Mouse (Mus musculus): ENCODE measurements around the gene Gpsm3. TPM values are rescaled to one million over a fixed set of nuclear protein-coding genes. Genes with fewer than 3 reads are reported as not detected.

The Gpsm3 gene
- polyA plus RNA-seq (2021; fragmentation: Nextera tagmentation) = 0.33 and 1.7 TPM in 2 replicates
- long read RNA-seq, experiment 1, partial matches to known transcripts = 0 of 1 reads
- long read RNA-seq, experiment 1, other reads (novel, unspliced or antisense) = 0 of 1 reads
- long read RNA-seq, experiment 2 = 0 reads

GRCm38 (mm10) chr17:34589681-34590101, at the start of gene Gpsm3:
Gene Gpsm3 (plus strand): TSS chr17:34589806.

GRCm38 (mm10) chr17:34564003-34564421, 25.6 kb upstream of the Gpsm3 start, which contains the start of gene Notch4:
Gene Notch4 (plus strand): TSS chr17:34564268.

GRCm38 (mm10) chr17:34591029-34591993, 1.7 kb downstream of the Gpsm3 start, which contains the start of gene Pbx2:
Gene Pbx2 (plus strand): TSS chr17:34591266.

GRCm38 (mm10) chr17:34597566-34598095, 8.0 kb downstream of the Gpsm3 start, which contains the start of gene Ager:
Gene Ager (plus strand): TSS chr17:34597862.

DNA sequence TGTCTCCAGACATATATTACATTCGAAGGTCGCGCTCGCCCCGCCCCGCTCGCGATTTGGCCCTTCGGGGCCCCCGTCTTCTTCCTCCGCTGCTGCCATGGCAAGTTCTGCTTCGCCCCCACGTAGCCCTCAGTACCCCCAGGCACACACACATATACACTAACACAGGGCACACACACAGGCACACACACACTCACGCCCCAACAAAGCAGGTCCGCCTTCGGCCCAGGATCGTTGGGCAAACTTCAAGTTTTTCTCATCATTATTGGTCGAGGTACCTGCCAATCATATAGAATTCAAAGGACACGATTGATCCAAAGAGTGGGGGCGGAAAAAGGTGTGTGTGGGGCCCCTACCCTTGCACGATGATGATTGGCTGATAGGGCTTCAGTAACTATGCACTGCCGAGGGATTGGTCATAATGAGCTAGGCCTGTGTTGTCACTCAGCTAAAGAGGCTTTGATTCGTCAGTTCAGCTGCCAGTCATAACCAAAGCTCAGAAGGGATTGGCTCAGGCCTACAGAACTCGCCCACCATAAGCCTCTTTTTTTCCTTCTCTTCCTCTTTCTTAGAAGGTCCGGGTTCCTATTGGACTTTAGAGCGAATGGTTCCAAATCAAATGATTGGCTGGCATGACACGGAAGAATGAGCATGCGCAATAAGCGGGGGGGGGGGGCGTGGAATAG, 13.9 kb downstream of the Gpsm3 start, which contains the start of gene Rnf5:
Rnf5 (minus strand) TSS at position 316 of the 686 bp plus-strand sequence.

GRCm38 (mm10) chr17:34604061-34604508, 14.5 kb downstream of the Gpsm3 start, which contains the start of gene Agpat1:
Gene Agpat1 (plus strand): TSS chr17:34604262.

GRCm38 (mm10) chr17:34615871-34616270, 26.3 kb downstream of the Gpsm3 start, which contains the start of gene Egfl8:
Gene Egfl8 (minus strand): TSS chr17:34615971.

DNA sequence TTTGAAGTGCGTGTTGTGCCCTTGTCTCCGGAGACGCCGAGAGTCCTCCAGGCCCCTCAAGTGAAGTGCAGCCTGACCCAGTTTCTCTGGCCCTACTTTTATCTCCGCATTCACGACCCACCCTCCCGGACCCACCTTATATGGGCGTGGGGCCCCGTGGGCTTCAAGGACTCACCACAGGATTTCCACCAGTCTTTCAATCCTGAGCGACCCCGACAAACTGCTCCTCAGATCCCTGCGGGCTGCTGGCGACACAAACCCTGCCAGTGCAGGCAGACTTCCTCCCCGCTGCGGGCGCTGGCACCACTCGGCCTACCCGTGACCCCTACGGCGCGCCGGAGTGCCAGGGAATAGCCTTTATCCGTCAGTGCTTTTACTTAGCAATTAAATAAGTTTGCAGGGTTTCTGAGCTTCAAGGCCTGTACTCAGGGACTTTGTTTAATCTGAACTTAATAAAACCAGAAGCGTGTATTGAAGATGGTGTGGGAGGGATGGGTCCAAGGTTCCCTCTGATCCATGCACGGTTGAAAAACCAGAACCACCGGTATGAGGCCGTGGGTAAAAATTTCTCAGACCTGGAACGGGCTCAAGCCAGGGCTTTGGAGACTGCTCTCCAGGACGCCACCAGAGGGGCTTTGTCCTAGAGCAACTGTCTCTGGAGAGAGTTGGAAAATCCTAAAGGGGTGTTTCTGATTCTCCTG, 38.5 kb downstream of the Gpsm3 start, which contains the start of gene Ppt2:
Ppt2 (minus strand) TSS at position 568 of the 701 bp plus-strand sequence.

DNA sequence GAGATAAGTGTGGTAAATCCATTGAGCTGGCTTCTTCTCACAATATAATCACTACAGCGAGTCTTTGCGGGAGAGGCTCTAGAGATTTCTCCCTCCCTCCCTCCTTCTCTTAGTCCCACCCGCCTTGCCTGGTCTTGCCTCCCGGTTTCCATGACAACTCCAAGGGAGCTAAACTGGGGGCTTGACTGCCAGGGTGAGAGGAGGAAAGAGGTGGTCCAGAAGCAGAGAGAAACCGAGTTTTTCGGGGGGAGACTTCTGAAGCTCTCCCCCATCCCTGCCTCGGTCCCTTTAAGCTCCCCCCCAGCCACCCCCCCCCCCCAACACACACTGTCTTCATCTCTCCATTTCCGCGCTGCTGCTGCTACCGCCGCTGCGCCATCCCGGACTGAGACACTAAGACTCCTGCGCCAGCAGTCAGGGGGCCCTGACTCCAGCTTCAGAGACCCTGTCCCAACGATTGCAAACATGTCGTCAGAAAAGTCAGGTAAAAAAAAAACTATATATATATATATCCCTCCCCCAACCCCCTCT, 39.7 kb downstream of the Gpsm3 start, which contains the start of gene Prrt1:
Prrt1 (plus strand) TSS at position 313 of the 531 bp plus-strand sequence.

Other genes starting within 250 kb of the Gpsm3 start
- not detected in 2 replicates for gene Btnl2, start 235.0 kb upstream of the Gpsm3 start, polyA plus RNA-seq (2021; fragmentation: Nextera tagmentation)
- gene Btnl1, start 212.7 kb upstream of the Gpsm3 start, polyA plus RNA-seq (2021; fragmentation: Nextera tagmentation) = not detected in 2 replicates
- 0.48 and 0.95 TPM in 2 replicates for gene BC051142, start 191.0 kb upstream of the Gpsm3 start, polyA plus RNA-seq (2021; fragmentation: Nextera tagmentation)
- gene Btnl4, start 112.5 kb upstream of the Gpsm3 start, polyA plus RNA-seq (2021; fragmentation: Nextera tagmentation) = not detected in 2 replicates
- not detected in 2 replicates for gene Btnl6, start 72.5 kb upstream of the Gpsm3 start, polyA plus RNA-seq (2021; fragmentation: Nextera tagmentation)
- 0.38 and 2.3 TPM in 2 replicates for gene Notch4, start 25.5 kb upstream of the Gpsm3 start, polyA plus RNA-seq (2021; fragmentation: Nextera tagmentation)
- 1.8 and 4.5 TPM in 2 replicates for gene Pbx2, start 1.5 kb downstream of the Gpsm3 start, polyA plus RNA-seq (2021; fragmentation: Nextera tagmentation)
- gene Ager, start 8.1 kb downstream of the Gpsm3 start, polyA plus RNA-seq (2021; fragmentation: Nextera tagmentation) = 0.64 and 0.85 TPM in 2 replicates
- 171 and 196 TPM in 2 replicates for gene Rnf5, start 13.9 kb downstream of the Gpsm3 start, polyA plus RNA-seq (2021; fragmentation: Nextera tagmentation)
- 68.0 and 88.2 TPM in 2 replicates for gene Agpat1, start 14.5 kb downstream of the Gpsm3 start, polyA plus RNA-seq (2021; fragmentation: Nextera tagmentation)
- 4.0 and 4.1 TPM in 2 replicates for gene Egfl8, start 26.2 kb downstream of the Gpsm3 start, polyA plus RNA-seq (2021; fragmentation: Nextera tagmentation)
- 6.5 and 13.9 TPM in 2 replicates for gene Ppt2, start 38.7 kb downstream of the Gpsm3 start, polyA plus RNA-seq (2021; fragmentation: Nextera tagmentation)
- gene Prrt1, start 39.7 kb downstream of the Gpsm3 start, polyA plus RNA-seq (2021; fragmentation: Nextera tagmentation) = 12.4 and 24.5 TPM in 2 replicates
- 15.4 and 17.0 TPM in 2 replicates for gene Fkbpl, start 55.0 kb downstream of the Gpsm3 start, polyA plus RNA-seq (2021; fragmentation: Nextera tagmentation)
- gene Atf6b, start 57.3 kb downstream of the Gpsm3 start, polyA plus RNA-seq (2021; fragmentation: Nextera tagmentation) = 25.6 and 45.1 TPM in 2 replicates
- gene Tnxb, start 80.7 kb downstream of the Gpsm3 start, polyA plus RNA-seq (2021; fragmentation: Nextera tagmentation) = 0.04 and 0.10 TPM in 2 replicates
- 3.9 and 8.9 TPM in 2 replicates for gene C4b, start 154.1 kb downstream of the Gpsm3 start, polyA plus RNA-seq (2021; fragmentation: Nextera tagmentation)
- not detected in 2 replicates for gene Cyp21a1, start 214.8 kb downstream of the Gpsm3 start, polyA plus RNA-seq (2021; fragmentation: Nextera tagmentation)
- gene Stk19, start 247.1 kb downstream of the Gpsm3 start, polyA plus RNA-seq (2021; fragmentation: Nextera tagmentation) = 60.8 and 64.9 TPM in 2 replicates
- 25.6 and 26.2 TPM in 2 replicates for gene Dxo, start 247.2 kb downstream of the Gpsm3 start, polyA plus RNA-seq (2021; fragmentation: Nextera tagmentation)